Mouse (Mus musculus) retina, adult 2 months (tissue): ENCODE results near the gene Fgf11.
A peak's percentile ranks its signal among the peaks of the same experiment; 100 is the strongest.

Experiments
- DNase-seq: peaks from one replicate; pipeline ENCODE4 v3.0.0-alpha.2; 2012; ENCODE audit warnings: low read depth, low spot score

Gene Fgf11

GRCm38 (mm10) chr11:69816520-69816919 lies 14.9 kb upstream of the Fgf11 start:
- no peak for DNase-seq

- no peak for DNase-seq
These were observed 13.5 kb upstream of the Fgf11 start, which contains the start of gene Gm39566 for GRCm38 (mm10) chr11:69815155-69815554. Gene Gm39566 (minus strand): TSS chr11:69815298.

GRCm38 (mm10) chr11:69810280-69810679 lies 8.6 kb upstream of the Fgf11 start:
- DNase-seq, result no peak

- DNase-seq, result no peak
These were observed 6.0 kb upstream of the Fgf11 start for GRCm38 (mm10) chr11:69807641-69808040.

GRCm38 (mm10) chr11:69806378-69806777 lies 4.7 kb upstream of the Fgf11 start:
- no peak for DNase-seq

GRCm38 (mm10) chr11:69804972-69805909 lies 3.6 kb upstream of the Fgf11 start, which contains the start of gene Tmem102:
Gene Tmem102 (minus strand): TSS chr11:69805624.
- DNase-seq, result no peak

GRCm38 (mm10) chr11:69804652-69804940 lies 2.9 kb upstream of the Fgf11 start:
- DNase-seq, result no peak

GRCm38 (mm10) chr11:69803786-69804651 lies 2.4 kb upstream of the Fgf11 start:
- peak; percentile 54 for DNase-seq

- DNase-seq, result no peak
These were observed 1.7 kb upstream of the Fgf11 start for GRCm38 (mm10) chr11:69803328-69803727.

GRCm38 (mm10) chr11:69802648-69803105 lies 1.0 kb upstream of the Fgf11 start:
- no peak for DNase-seq

GRCm38 (mm10) chr11:69800392-69801197 lies 1.1 kb downstream of the Fgf11 start:
- DNase-seq, result no peak

- no peak for DNase-seq
These were observed 1.6 kb downstream of the Fgf11 start for GRCm38 (mm10) chr11:69800138-69800391.

- DNase-seq, result no peak
These were observed 2.1 kb downstream of the Fgf11 start for GRCm38 (mm10) chr11:69799394-69800137.

- no peak for DNase-seq
These were observed 3.7 kb downstream of the Fgf11 start for GRCm38 (mm10) chr11:69797924-69798323.

- DNase-seq, result no peak
These were observed 5.6 kb downstream of the Fgf11 start for GRCm38 (mm10) chr11:69795983-69796435.

GRCm38 (mm10) chr11:69795168-69795982 lies 6.3 kb downstream of the Fgf11 start, which contains the start of gene Chrnb1:
Gene Chrnb1 (minus strand): TSS chr11:69795943.
- peak; percentile 86 for DNase-seq

- DNase-seq, result no peak
These were observed 8.2 kb downstream of the Fgf11 start for GRCm38 (mm10) chr11:69793429-69793828.

GRCm38 (mm10) chr11:69791420-69791819 lies 10.2 kb downstream of the Fgf11 start:
- no peak for DNase-seq

GRCm38 (mm10) chr11:69789431-69789830 lies 12.2 kb downstream of the Fgf11 start:
- no peak for DNase-seq

GRCm38 (mm10) chr11:69787306-69787705 lies 14.4 kb downstream of the Fgf11 start:
- DNase-seq, result no peak
